Mouse (Mus musculus): ENCODE measurements around the gene Wdr72. TPM values are rescaled to one million over a fixed set of nuclear protein-coding genes. Genes with fewer than 3 reads are reported as not detected.

Wdr72 gene
- polyA plus RNA-seq (2016; fragmentation: Nextera tagmentation; extraction: Ambion mirVana) = 0.26 and 0.36 TPM in 2 replicates

GRCm38 (mm10) chr9:74109761-74110460, at the start of gene Wdr72:
Gene Wdr72 (plus strand): TSS chr9:74110356.
- peaks cover 10% of the 10 kb centered on the region; the same call in 1 of the 2 replicates for H3K27me3 ChIP-seq (replicated peaks; ENCODE audit: low read depth, poor library complexity, severe bottlenecking)
- no peaks in the 10 kb centered on the region for H3K9me3 ChIP-seq
- WGBS = 3% methylated on average over 16 of the region's 17 CpGs
- peak; percentile 43 for DNase-seq (ENCODE audit: low spot score)
- peak within 1 kb of the TSS; percentile 56 for H3K4me3 ChIP-seq
- no peaks in the 10 kb centered on the region for H3K36me3 ChIP-seq (replicated peaks)
- H3K27ac ChIP-seq (replicated peaks) = no peak within 1 kb of the TSS
- peaks cover 13% of the 10 kb centered on the region for H3K4me1 ChIP-seq

- H3K9me3 ChIP-seq = no peaks in the 10 kb centered on the region
- H3K27ac ChIP-seq (replicated peaks) = no peak overlapping the region
- WGBS = 83% methylated on average over 3 of the region's 3 CpGs
- H3K27me3 ChIP-seq (replicated peaks; ENCODE audit: low read depth, poor library complexity, severe bottlenecking) = no peaks in the 10 kb centered on the region
- peak; percentile 26 for DNase-seq (ENCODE audit: low spot score)
- no peak overlapping the region for H3K4me3 ChIP-seq
- H3K36me3 ChIP-seq (replicated peaks) = no peaks in the 10 kb centered on the region
- H3K4me1 ChIP-seq = no peaks in the 10 kb centered on the region
These were observed 43.9 kb upstream of the Wdr72 start for GRCm38 (mm10) chr9:74066278-74066677.

- no peak overlapping the region for H3K27ac ChIP-seq (replicated peaks)
- no peaks in the 10 kb centered on the region for H3K36me3 ChIP-seq (replicated peaks)
- no peaks in the 10 kb centered on the region for H3K4me1 ChIP-seq
- no peak for DNase-seq (ENCODE audit: low spot score)
- 80% methylated on average over 10 of the region's 10 CpGs for WGBS
- no peaks in the 10 kb centered on the region for H3K27me3 ChIP-seq (replicated peaks; ENCODE audit: low read depth, poor library complexity, severe bottlenecking)
- no peak overlapping the region for H3K4me3 ChIP-seq
- no peaks in the 10 kb centered on the region for H3K9me3 ChIP-seq
These were observed 43.4 kb upstream of the Wdr72 start for GRCm38 (mm10) chr9:74066766-74067165.

DNA sequence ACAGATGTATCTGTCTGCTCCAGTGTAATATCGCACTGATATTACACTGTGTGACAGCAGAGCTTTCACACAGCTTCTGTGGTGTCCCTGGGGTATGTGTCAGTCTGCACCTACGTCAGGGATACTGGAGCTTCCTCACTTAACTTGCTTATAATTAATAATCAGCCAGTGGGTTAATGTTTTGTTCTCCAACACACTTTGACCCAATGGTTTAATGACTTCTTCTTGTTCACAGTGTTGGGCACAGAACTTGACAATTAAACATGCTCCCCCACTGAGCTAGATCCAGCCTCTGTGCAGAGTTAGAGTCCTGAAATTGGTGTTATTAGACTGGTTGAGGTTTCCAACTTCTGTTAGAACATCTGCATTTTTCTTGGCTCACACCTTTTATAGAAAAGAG, 34.2 kb upstream of the Wdr72 start:
- Histone ChIP-seq H3K4me3 (no peak overlapping the region), H3K4me1 (no peaks in the 10 kb centered on the region), H3K27me3 (replicated peaks; ENCODE audit: low read depth, poor library complexity, severe bottlenecking) (no peaks in the 10 kb centered on the region), H3K27ac (replicated peaks) (no peak overlapping the region), H3K36me3 (replicated peaks) (no peaks in the 10 kb centered on the region), H3K9me3 (no peaks in the 10 kb centered on the region)
- DNase-seq (ENCODE audit: low spot score) = no peak
- 80% methylated on average over 2 of the region's 2 CpGs for WGBS

- Histone ChIP-seq H3K4me3 (no peak overlapping the region), H3K9me3 (no peaks in the 10 kb centered on the region), H3K27ac (replicated peaks) (no peak overlapping the region), H3K4me1 (no peaks in the 10 kb centered on the region), H3K27me3 (replicated peaks; ENCODE audit: low read depth, poor library complexity, severe bottlenecking) (no peaks in the 10 kb centered on the region), H3K36me3 (replicated peaks) (no peaks in the 10 kb centered on the region)
- no peak for DNase-seq (ENCODE audit: low spot score)
These were observed 31.7 kb upstream of the Wdr72 start for GRCm38 (mm10) chr9:74078458-74078857.

- Histone ChIP-seq H3K27ac (replicated peaks) (no peak overlapping the region), H3K4me1 (no peaks in the 10 kb centered on the region), H3K36me3 (replicated peaks) (no peaks in the 10 kb centered on the region), H3K9me3 (no peaks in the 10 kb centered on the region), H3K4me3 (no peak overlapping the region), H3K27me3 (replicated peaks; ENCODE audit: low read depth, poor library complexity, severe bottlenecking) (no peaks in the 10 kb centered on the region)
- WGBS = 33% methylated on average over 5 of the region's 5 CpGs
- no peak for DNase-seq (ENCODE audit: low spot score)
These were observed 29.9 kb upstream of the Wdr72 start for GRCm38 (mm10) chr9:74080241-74080640.

DNA sequence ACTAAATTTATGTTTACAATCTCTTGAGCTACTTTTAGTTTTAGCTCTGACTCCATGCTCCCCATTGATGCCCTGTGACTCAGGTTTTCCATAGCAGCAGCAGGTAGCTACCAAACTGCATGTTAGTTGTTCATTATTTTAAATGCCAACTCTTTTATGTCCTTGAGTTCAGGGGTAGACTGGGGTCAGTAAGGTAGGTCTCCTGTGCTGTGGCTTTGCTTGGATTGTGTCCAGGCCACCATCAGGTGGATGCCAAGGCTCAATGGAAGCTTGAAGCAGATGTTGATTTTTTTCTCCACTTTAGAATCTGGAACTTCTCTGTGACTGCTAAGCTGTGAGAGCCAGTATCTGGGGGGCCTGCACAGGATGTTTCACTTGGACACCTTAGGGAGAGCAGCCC, 8.6 kb upstream of the Wdr72 start:
- Histone ChIP-seq H3K27ac (replicated peaks) (no peak overlapping the region), H3K9me3 (no peaks in the 10 kb centered on the region), H3K27me3 (replicated peaks; ENCODE audit: low read depth, poor library complexity, severe bottlenecking) (no peaks in the 10 kb centered on the region), H3K4me1 (no peaks in the 10 kb centered on the region), H3K36me3 (replicated peaks) (no peaks in the 10 kb centered on the region), H3K4me3 (no peak overlapping the region)
- DNase-seq (ENCODE audit: low spot score) = no peak

DNA sequence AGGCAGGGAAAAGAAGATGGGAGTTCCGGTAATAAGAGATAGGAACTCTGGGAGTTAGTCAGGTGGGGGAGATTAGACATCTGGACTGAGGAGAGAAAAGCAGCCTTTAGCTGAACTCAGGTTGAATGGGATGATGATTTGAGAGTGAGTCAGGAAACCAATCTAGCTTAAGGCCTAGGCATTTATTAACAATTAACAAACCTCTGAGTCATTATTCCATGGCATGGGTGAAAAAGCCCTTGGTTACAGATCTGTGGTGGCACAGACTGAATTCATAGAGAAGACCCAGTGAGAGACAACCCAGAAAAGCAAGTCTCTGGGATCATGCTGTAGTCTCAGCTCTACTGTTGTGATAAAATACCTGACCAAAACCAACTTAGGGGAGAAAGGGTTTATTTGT, 7.5 kb upstream of the Wdr72 start:
- no peak for DNase-seq (ENCODE audit: low spot score)
- no peaks in the 10 kb centered on the region for H3K9me3 ChIP-seq
- H3K4me3 ChIP-seq = no peak overlapping the region
- 90% methylated on average over 1 of the region's 1 CpGs for WGBS
- no peak overlapping the region for H3K27ac ChIP-seq (replicated peaks)
- no peaks in the 10 kb centered on the region for H3K27me3 ChIP-seq (replicated peaks; ENCODE audit: low read depth, poor library complexity, severe bottlenecking)
- H3K4me1 ChIP-seq = no peaks in the 10 kb centered on the region
- H3K36me3 ChIP-seq (replicated peaks) = no peaks in the 10 kb centered on the region

- WGBS = 4% methylated on average over 7 of the region's 7 CpGs
- Histone ChIP-seq H3K9me3 (no peaks in the 10 kb centered on the region), H3K4me1 (peaks cover 15% of the 10 kb centered on the region), H3K4me3 (peak overlapping the region; percentile 56), H3K27me3 (replicated peaks; ENCODE audit: low read depth, poor library complexity, severe bottlenecking) (peaks cover 10% of the 10 kb centered on the region; the same call in 1 of the 2 replicates), H3K36me3 (replicated peaks) (no peaks in the 10 kb centered on the region), H3K27ac (replicated peaks) (no peak overlapping the region)
- peak; percentile 16 for DNase-seq (ENCODE audit: low spot score)
These were observed 283 bp downstream of the Wdr72 start for GRCm38 (mm10) chr9:74110461-74110816.

DNA sequence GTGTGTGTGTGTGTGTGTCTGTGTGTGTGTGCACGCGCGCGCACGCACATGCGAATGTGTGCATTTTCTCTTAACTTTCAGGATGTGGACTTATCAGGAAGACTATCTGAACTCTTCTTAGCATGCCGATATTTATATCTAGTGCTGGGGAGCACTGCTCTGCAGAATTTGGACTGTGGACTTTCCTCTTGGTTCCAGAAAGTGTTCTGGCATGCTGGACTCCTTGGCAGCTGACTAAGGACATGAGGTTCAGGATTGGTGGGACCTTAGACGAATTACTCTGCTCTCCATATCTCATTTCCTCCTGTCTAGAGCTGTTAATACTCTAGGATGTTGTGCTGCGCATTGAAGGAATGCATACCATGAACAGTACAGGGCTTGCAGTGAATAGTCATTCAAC, 2.4 kb downstream of the Wdr72 start:
- Histone ChIP-seq H3K27ac (replicated peaks) (no peak overlapping the region), H3K27me3 (replicated peaks; ENCODE audit: low read depth, poor library complexity, severe bottlenecking) (peaks cover 10% of the 10 kb centered on the region; the same call in 1 of the 2 replicates), H3K4me1 (peaks cover 15% of the 10 kb centered on the region), H3K4me3 (no peak overlapping the region), H3K9me3 (no peaks in the 10 kb centered on the region), H3K36me3 (replicated peaks) (no peaks in the 10 kb centered on the region)
- no peak for DNase-seq (ENCODE audit: low spot score)
- WGBS = 91% methylated on average over 9 of the region's 9 CpGs

GRCm38 (mm10) chr9:74126222-74126621, 16.1 kb downstream of the Wdr72 start:
- no peaks in the 10 kb centered on the region for H3K9me3 ChIP-seq
- H3K27ac ChIP-seq (replicated peaks) = no peak overlapping the region
- no peaks in the 10 kb centered on the region for H3K36me3 ChIP-seq (replicated peaks)
- no peaks in the 10 kb centered on the region for H3K27me3 ChIP-seq (replicated peaks; ENCODE audit: low read depth, poor library complexity, severe bottlenecking)
- WGBS = 66% methylated on average over 5 of the region's 5 CpGs
- H3K4me3 ChIP-seq = no peak overlapping the region
- DNase-seq (ENCODE audit: low spot score) = no peak
- no peaks in the 10 kb centered on the region for H3K4me1 ChIP-seq

GRCm38 (mm10) chr9:74134010-74134409, 23.9 kb downstream of the Wdr72 start:
- no peak for DNase-seq (ENCODE audit: low spot score)
- 91% methylated on average over 2 of the region's 2 CpGs for WGBS
- Histone ChIP-seq H3K27me3 (replicated peaks; ENCODE audit: low read depth, poor library complexity, severe bottlenecking) (no peaks in the 10 kb centered on the region), H3K36me3 (replicated peaks) (no peaks in the 10 kb centered on the region), H3K27ac (replicated peaks) (no peak overlapping the region), H3K4me1 (no peaks in the 10 kb centered on the region), H3K4me3 (no peak overlapping the region), H3K9me3 (no peaks in the 10 kb centered on the region)

GRCm38 (mm10) chr9:74141864-74142263, 31.7 kb downstream of the Wdr72 start:
- Histone ChIP-seq H3K9me3 (no peaks in the 10 kb centered on the region), H3K4me3 (no peak overlapping the region), H3K27ac (replicated peaks) (no peak overlapping the region), H3K36me3 (replicated peaks) (no peaks in the 10 kb centered on the region), H3K27me3 (replicated peaks; ENCODE audit: low read depth, poor library complexity, severe bottlenecking) (no peaks in the 10 kb centered on the region), H3K4me1 (no peaks in the 10 kb centered on the region)
- WGBS = 7% methylated on average over 3 of the region's 3 CpGs
- peak; percentile 62 for DNase-seq (ENCODE audit: low spot score)

All from embryonic facial prominence, embryonic 10.5 days (tissue).